Mouse (Mus musculus) monocyte, adult 5-6 weeks (primary cell): ENCODE data around the gene Nicn1. TPM values are rescaled to one million over a fixed set of nuclear protein-coding genes. Genes with fewer than 3 reads are reported as not detected.
"Not testable (repeated sequence)": the region's sequence is repeated elsewhere in the genome, so short reads cannot be mapped to it uniquely, and the experiment has no call there.

Experiments
- ATAC-seq: fragments of 153-309, 156-312 bp; replicated peaks from 2 replicates; pipeline ENCODE4 v1.8.0; 2017; ENCODE audit warnings: mild to moderate bottlenecking; ENCODE audit not compliant: low TSS enrichment, insufficient number of reproducible peaks, severe bottlenecking, poor library complexity, low FRiP score
- total RNA-seq: library from RNA; stranded (forward); fragments of 200-1000, 200-491, 200-594 nt; gene quantifications from 3 replicates; pipeline ENCODE4 v1.2.3, GENCODE M21; 2017

Gene Nicn1
- total RNA-seq, 1 experiment from 2014 or later: 1.9 TPM

DNA sequence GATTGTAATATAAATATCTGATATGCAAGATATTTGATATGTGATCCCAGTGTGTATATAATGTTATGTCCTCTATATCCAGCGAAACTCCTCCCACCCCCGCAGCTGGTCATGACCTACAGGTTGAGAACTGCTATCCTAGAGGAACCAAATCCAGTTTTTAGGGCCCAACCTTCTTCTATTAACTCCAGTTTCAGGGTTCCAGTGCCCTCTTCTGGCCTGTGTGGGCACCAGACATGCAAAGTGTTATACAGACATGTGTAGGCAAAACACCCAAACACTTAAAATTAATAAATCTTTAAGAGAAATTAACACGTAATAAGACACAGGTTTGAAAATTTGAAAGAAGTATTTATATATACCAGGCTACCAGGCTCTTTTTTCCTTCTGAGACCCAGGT, 27.3 kb downstream of the Nicn1 start:
- ATAC-seq: peak; percentile 66; the same call in 1 of the 2 replicates

DNA sequence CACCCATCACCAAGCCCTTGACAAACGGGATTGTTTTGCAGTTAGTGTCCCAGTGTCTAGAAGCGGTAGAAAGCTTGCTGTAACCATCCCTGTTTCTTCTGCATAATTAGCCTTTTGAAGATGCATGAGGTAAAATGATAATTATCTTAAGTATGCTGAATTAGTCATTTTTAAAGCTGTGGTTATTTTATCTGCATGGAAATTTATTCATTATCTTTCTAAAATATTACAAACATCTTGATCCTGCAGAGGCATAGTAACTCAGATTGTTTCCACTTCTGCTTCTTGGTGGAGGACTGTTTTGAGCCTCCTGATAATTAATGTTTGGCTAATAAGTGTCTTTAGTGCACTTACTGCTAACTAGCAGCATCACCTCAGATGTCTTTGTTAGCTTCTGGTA, 28.2 kb downstream of the Nicn1 start:
- ATAC-seq: no peak

- not testable (repeated sequence) for ATAC-seq
Measured at GRCm38 (mm10) chr9:108322054-108322453, 31.8 kb downstream of the Nicn1 start.

GRCm38 (mm10) chr9:108324784-108325183, 34.6 kb downstream of the Nicn1 start:
- ATAC-seq: no peak

DNA sequence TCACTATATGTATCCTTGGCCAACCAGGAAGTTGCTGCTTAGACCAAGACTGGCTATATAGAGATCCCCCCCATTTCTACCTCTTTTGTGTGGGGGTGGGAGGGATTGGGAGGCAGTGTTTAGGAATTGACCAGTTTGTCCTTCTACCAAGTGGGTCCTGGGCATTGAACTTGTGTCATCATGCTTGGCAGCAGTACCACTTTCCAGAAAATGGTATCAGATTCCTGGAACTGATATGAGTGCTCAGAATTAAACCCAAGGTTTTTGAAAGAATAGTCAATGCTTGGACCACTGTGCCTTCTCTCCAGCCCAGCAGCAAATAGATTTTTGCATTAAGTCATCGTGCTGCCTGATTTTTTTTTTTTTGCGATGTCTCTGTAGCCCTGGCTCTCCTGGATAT, 35.6 kb downstream of the Nicn1 start:
- ATAC-seq: no peak

- ATAC-seq: no peak
Measured at GRCm38 (mm10) chr9:108337848-108338550, 47.8 kb downstream of the Nicn1 start.

DNA sequence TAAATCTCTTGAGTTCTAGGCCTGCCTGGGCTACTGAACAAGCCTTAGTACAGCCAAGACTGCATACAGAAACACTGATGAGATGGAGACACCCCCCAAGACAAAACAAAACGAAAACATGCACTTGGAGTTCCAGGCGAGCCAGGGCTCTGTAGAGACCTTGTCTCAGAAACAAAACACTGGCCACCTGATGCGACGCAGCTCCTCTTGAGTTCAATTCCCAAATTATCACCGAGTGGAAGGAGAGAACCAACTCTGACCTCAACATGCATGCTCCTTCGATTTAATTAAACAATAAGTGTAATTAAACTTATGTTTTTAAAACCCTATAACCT, 48.3 kb downstream of the Nicn1 start:
- no peak for ATAC-seq

DNA sequence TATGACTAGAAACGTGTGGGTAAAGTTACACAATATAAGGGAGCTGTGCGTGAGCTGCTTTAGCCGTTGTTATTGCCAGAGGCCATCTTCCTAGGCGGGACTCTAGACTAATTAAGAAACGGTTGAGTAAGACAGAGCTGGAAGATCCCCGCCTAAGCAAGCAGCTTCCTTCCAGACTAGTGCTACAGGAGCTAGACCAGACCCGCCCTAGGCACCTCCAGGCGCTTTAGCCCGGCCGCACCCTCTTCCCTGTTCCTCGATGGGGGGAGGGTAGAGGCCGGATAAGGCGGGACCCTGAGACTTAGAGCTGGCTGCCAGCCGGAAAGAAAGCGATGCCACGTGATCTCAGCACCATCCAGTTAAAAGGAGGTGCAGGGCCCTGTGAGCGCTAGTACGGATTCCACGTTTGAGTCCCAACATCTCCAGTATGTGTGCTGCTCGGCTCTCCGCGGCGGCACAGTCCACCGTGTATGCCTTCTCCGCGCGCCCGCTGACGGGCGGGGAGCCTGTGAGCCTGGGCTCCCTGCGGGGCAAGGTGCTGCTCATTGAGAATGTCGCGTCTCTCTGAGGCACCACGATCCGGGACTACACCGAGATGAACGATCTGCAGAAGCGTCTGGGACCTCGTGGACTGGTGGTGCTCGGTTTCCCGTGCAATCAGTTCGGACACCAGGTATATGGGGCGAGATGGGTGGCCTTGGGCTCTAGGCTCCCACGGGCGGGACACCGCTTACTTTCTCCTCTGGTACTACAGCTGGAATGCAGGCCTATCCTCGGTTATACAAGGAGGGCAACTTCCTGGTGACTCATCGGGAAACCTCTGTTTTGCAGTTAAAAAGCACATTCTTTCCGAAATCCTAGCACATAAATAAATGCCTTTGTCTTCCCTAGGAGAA, 48.9 kb downstream of the Nicn1 start, which contains the start of gene Gpx1:
Gpx1 (plus strand) TSS at position 18 of the 896 bp plus-strand sequence.
- ATAC-seq: peak; percentile 81

DNA sequence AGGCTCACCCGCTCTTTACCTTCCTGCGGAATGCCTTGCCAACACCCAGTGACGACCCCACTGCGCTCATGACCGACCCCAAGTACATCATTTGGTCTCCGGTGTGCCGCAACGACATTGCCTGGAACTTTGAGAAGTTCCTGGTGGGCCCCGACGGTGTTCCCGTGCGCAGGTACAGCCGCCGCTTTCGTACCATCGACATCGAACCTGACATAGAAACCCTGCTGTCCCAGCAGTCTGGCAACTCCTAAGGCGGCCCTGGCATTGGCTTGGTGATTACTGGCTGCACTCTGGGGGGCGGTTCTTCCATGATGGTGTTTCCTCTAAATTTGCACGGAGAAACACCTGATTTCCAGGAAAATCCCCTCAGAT, 49.6 kb downstream of the Nicn1 start:
- ATAC-seq: no peak

DNA sequence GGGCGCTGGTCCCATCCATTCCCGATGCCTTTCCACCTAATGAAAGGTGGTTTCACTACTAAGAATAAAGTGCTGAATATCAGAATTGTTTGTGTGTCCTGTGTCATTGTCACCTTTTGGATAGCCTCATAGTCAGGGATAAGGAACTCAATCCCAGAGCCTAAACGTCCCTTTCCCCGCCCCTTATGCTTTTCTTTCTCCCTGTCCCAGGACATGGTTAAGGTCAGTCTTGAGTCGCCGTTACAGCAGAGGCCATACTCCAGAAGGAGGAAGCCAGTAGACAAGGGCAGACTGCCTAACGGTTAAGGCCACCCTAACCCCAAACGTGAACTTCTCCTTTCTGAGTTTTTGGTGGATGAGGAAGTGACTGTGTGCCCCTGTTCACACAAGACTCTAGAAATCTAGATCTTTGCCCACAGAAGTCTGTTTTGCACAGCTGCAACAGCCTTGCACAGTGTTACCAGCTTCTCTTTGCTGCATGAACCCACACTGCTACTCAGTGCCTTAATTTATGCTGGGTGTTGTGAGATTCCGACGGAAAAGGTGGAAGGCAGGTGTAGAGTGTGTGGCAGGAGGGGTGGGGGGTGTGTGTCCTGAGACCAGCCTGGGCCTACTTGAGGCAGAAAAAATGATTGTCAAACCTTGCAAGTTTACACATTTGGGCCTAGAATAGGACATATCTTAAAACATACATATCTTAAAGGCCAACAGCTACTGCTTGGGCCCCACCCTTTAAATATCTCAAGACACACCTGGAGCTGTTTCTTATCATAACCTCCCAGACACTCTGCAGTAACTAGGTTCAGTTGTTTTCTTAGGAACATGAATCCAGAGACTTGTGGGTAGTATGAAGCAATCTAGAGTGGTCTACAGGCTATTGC, 50.3 kb downstream of the Nicn1 start:
- ATAC-seq: peak; percentile 51

DNA sequence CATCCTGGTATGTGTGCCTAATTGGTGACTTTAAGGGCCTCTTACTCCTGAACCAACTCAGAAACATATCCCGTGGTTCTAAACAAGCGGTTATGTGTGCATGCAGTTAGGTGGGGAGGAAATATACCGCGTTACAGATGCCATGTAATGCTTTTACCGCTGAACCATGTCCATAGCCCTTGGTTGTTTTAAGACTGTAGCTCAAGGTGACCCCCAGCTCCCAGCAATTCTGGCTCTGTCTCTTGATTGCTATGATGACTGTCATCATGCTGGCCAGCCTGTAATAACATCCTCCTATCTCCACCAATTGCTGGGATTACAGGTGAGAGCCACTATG, 50.9 kb downstream of the Nicn1 start:
- ATAC-seq: no peak

DNA sequence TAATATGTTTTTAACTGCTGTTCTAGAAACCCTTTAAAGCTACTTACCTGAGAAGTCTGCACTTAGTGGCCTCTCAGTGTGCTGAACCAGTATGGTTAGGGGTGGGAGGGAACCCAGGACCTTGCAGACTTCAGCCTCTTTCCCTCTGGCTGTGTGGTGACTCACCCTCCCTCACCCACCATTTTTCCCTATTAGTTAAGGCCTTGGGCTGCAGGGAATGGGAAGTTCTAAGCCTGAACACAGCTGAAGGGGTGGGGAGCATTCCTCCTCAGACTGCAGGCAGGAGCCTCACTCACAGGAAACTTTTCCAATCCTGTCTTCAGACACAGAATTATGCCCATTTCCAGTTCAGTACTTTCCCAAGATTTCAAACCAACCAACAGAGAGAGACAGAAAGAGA, 51.6 kb downstream of the Nicn1 start:
- ATAC-seq: no peak

GRCm38 (mm10) chr9:108342301-108342831, 52.1 kb downstream of the Nicn1 start:
- ATAC-seq: peak; percentile 24

DNA sequence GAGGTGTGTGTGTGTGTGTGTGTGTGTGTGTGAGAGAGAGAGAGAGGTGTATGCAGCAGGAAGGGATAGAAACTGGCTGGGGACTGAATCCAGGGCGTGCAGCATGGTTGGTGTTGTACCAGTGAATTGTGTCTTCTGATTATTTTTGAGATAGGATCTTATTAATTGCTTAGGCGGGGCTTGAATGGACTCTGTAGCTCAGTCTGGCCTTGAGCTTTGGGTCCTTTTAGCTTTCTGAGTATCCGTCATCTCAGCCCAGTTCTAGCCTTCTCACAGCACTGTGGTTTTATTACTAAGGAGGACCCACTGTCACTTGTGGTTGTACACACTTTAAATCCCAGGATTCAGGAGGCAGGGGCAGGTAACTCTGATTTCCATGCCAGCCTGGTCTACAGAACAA, 53.1 kb downstream of the Nicn1 start:
- ATAC-seq: no peak

DNA sequence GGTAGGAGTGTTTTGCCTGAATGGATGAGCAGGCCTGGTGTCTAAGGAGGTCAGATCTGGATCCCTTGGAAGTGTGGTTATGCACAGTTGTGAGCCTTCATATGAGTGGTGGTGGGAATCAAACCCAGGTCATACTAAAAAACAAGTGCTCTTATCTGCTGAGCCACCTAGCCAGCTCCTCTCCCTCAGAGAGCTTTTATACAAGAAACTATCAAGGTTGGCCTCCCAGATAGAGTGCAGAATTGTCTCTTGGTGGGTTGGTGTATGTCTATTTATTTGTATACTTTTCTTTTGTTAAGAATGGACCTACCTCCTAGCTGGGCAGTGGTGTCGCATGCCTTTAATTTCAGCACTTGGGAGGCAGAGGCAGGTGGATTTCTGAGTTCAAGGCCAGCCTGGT, 53.6 kb downstream of the Nicn1 start:
- no peak for ATAC-seq

GRCm38 (mm10) chr9:108344471-108344870, 54.2 kb downstream of the Nicn1 start:
- ATAC-seq: no peak
